Mouse (Mus musculus) gastrocnemius, postnatal 4 days (tissue): ENCODE data around the gene Fblim1. TPM values are rescaled to one million over a fixed set of nuclear protein-coding genes. Genes with fewer than 3 reads are reported as not detected.
A peak's percentile ranks its signal among the peaks of the same experiment; 100 is the strongest.

Source experiments
- DNase-seq, 2 experiments: peaks; one replicate each; pipeline ENCODE4 v3.0.0; 2021 to 2022; ENCODE audit warnings: low spot score in 2 of 2, mixed read lengths in 2 of 2
- long read RNA-seq, 2 experiments: library from polyadenylated mRNA; stranded (forward); transcript quantifications; one replicate each; pipeline ENCODE4 v2.0.0; 2021
- total RNA-seq, 2 experiments: library from RNA; stranded (reverse); gene quantifications; 2 replicates each; pipeline ENCODE4 v1.2.3; 2021

Fblim1 gene
- total RNA-seq, result 10 to 100 TPM in 1 of 2 experiments, 1 to 10 TPM in 1; 7.4 to 10.6 TPM
- long read RNA-seq, experiment 1, transcript Fblim1-202 (9 exons, 3,036 nt), result major isoform, 5 of 11 reads
- long read RNA-seq, experiment 1, partial matches to known transcripts, result 5 of 11 reads
- long read RNA-seq, experiment 1, other reads (novel, unspliced or antisense), result 1 of 11 reads
- long read RNA-seq, experiment 2, transcript Fblim1-202 (9 exons, 3,036 nt), result major isoform, 19 of 23 reads
- long read RNA-seq, experiment 2, partial matches to known transcripts, result 0 of 23 reads
- long read RNA-seq, experiment 2, other reads (novel, unspliced or antisense), result 4 of 23 reads

DNA sequence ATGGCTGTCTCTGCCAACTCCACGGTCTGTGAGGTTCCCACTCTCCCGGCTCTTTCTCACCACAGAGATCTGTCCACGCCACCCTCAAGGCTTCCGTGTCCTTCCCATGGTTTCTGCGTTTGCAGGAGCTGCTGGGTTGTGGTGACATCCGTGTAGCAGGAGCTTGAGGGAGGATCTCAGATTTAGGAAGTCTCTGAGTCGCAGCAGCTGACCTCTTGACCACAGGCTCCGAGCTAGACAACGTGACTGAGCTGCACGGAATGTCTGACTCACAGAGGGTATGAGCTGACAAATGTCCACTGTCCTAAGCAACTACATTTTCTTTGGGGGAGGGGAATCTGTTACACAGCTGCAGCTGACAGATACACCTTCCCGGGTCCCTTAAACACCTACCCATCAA is at the start of gene Fblim1:
Fblim1 (minus strand) TSS at position 236 of the 400 bp plus-strand sequence.
- no peak for DNase-seq

DNA sequence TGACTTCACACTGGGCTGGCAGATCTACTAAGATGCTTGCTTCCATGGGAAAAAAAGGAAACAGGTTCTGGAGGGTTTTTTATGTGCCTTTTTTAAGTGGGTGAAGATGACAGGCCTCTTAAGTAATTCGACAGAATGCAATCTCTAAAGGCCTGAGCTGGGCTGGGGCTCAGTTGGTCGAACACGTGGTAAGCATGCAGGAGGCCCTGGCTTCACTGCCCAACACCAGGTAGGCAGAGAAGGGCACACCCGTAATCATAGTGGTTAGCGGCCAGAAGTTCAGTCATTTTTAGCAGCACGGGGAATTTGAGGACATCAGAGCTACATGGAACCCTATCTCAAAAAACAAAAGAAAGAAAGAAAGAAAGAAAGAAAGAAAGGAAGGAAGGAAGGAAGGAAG is 48.6 kb upstream of the Fblim1 start:
- DNase-seq, result no peak

- DNase-seq, result no peak
These were observed 47.9 kb upstream of the Fblim1 start for GRCm38 (mm10) chr4:141653813-141654212.

GRCm38 (mm10) chr4:141653044-141653443 is 47.1 kb upstream of the Fblim1 start:
- no peak for DNase-seq

- no peak for DNase-seq
These were observed 46.0 kb upstream of the Fblim1 start for GRCm38 (mm10) chr4:141651944-141652343.

- DNase-seq, result no peak
These were observed 45.4 kb upstream of the Fblim1 start for GRCm38 (mm10) chr4:141651286-141651685.

DNA sequence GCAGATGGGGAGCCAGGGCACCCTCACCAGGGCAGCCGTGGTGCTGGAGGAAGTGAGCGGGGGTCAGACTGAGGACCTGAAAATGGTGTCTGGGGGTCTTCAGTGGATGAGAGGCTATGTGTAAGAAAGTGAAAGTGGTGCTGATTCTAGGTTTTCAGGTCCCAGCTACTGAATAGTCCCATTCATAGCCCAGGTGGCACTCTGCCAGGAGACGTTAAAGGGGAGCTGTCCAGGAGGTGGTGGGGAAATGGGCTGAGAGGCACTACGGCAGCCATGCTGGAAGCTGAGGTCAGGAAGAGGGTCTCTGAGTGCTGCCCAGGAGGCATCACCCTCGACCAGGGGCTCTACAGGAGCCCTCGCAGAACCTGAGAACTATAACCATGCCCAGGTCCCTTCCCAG is 43.3 kb upstream of the Fblim1 start:
- no peak for DNase-seq

DNA sequence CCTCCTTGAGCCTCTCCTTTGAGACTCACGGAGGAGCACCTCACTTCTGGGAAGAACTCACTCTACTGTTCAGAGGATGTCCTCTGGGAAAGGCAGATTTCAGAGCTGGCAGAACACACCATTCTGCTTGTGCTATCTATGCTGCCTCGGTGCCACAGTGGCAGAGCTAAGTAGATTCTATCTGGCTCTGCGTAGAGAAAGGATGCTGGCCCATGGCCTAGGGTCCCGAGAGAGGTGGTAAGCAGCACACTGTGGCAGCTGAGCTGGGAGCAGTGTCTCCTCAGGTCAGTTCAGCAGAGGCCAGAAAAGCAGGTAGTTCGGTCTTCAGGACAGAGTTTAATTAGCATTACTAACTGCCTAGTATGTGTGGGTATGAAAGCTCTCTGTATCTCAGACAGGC is 42.4 kb upstream of the Fblim1 start:
- no peak for DNase-seq

DNA sequence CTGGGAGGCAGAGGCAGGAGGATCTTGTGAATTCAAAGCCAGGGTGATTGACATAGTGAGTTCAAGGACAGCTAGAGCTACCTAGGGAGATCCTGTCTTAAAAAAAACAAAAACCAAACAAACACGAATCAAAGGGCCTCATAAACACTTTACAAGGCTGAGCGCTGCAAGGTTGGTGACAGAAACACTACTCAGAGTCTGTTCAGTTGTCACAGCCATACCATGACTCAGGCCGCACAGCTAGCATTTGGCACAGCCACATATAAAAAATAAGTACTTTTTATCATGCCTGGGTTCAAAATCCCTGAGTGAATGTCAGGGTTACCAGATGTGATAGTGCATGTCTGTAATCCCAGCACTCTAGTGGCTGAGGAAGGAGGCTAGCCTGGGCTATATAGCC is 41.3 kb upstream of the Fblim1 start:
- no peak for DNase-seq

DNA sequence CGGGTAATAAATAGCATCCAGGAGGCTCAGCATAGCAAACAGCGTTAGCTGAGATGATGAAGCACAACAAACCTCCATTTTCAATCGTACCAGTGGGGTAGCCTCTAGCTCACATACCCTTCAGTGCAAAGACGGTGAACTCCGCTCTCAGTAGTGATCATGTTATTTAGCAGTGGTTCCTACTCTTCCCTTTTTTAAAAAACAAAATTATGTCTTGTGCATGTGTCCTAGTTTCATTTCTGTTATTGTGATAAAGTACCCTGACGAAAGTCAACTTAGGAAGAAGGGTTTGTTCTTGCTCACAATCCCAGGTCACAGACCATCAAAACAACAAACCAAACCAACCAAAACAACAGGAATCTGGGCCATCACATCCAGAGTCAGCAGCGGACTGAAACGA is 40.1 kb upstream of the Fblim1 start:
- DNase-seq, result no peak

DNA sequence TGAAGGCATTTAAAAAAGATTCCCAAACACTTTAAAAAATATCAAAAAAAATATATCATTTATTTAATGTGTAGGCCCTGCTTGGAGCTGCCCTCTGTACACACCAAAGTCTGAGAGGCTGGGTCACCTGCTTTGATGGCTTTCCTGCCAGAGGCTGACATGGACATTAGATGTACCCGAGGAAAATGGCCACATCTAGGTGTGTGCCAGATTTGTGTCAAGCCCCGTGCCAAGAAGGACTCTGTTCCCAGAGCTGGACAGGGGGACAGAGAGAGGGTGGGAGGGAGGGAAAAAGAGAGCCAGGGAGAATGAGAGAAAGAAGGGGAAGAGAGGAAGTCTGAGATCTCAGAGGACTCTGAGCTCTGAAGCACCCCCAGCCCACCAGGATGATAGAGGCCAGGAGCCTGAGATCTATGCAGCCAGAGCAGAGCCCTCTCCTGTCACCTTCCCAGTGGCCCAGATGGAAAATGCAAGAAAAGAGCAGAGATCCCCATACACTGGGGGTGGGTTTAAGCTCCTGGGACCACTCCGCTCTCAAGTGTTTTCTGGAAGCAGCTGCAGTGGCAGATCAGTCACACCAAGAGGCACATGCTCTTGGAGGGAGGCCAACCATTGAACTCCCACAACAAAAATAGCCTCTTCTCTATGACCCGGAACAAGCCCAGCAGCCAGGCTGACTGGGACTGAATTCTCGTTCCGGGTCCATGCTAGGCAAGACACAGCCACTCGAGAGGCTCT is 37.4 kb upstream of the Fblim1 start:
- peak in 1 of 2 experiments; percentile 76 for DNase-seq

DNA sequence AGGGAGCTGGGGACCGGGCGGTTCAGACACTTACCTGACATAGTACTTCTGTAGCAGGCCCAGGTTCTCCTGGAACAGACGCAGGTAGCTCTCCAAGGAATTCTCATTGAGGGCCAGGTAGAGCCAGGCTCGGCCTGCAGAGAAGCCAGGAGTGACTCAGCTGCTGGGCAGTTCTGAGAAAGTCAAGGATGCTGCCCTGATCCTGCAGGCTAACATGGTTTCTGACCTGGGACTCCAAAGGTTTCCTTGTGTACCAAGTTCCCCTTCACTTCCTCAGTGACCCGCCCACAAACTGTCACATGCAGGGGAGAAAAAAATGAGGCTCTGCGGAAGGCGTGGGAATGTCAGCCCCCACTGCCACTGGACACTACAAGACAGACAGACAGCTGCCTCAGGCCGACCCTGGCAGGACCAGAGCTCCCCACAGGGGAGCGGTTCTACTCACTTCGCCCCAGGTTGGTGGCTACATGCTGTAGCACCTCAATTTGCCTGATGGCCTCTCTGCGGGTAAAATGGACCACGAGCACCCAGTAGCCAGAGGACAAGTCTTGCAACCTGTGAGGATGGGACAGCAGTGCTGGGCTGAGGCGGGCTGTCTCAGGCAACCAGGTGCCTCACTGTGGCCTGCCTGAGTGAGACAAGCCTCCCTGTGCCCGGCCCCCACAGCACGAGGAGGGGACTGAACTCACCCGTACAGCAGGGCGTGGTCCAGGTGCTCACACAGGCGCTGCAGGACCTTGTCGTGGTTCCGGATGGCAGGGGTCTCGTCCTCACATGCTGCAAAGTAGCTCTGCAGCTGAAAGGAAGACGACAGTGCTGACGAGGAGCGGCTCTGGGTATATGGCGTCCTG is 36.3 kb upstream of the Fblim1 start:
- DNase-seq, result no peak

GRCm38 (mm10) chr4:141641353-141641771 is 35.5 kb upstream of the Fblim1 start:
- DNase-seq, result no peak

DNA sequence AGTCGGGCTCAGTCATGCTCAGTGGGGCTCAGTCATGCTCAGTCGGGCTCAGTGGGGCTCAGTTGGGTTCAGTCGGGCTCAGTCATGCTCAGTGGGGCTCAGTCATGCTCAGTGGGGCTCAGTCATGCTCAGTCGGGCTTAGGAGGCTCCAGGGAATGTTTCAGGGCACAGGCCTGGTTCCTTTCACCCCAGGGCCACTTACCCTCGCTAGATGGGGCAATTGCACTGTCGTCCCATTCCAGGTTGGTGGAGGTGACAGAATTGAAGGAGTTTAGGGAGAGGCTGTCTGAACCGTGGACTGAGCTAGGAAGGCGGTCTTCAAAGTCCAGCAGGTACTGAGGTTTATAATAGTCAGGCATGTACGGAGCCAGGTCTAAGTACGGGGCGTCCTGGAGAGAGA is 33.6 kb upstream of the Fblim1 start:
- DNase-seq, result no peak

DNA sequence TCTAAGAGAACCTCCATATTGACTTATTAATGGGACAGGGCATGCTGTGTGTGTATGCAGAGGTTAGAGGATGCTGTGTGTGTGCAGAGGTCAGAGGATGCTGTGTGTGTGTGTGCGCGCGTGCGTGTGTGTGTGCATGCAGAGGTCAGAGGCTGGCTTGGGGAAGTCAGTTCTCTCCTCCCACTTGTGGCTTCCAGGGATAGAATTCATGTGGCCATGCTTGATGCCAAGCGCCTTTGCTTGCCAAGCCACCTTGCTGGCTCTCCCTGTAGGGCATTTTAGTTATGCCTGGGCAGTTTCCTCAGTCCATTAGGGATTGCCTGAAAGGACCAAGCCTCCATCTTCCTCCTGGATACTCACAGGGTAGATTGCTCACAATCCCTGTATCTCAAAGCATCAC is 30.8 kb upstream of the Fblim1 start:
- no peak for DNase-seq

GRCm38 (mm10) chr4:141635991-141636390 is 30.1 kb upstream of the Fblim1 start:
- DNase-seq, result no peak

DNA sequence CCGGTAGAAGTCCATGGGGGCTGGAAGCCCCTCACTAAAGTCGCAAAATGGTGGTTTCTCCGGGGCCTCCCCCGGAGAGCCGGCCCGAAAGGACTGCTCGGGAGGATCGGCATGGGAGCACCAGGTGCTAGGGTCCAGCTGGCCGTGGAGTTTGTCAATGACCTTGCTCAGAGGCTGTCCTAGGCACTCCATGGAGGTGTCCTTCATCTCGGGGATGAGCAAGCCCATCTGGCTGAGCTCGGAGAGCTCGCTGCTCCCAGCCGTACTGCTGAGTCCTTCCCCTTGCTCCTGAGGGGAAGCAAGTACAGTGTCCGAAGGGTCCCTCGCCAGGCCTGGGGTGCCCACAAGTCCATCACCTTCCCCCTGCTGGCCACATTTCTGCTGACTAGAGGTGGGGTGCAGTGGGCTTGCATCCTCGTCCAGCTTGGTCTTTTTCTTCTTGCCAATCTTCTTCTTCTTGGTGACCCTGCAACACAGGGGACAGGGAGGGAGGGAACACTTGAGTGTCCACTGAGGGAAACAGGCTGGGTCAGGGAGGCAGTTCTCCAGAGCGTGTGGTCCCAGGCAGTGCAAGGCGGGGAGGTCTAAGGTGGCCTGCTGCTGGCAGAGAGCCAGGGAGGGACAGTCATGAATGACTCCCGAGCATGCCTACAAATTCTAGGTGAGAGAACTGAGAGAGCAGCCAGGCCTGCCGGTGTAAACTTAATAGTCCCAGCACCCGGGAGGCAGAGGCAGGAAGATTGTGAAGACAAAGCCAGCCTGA is 26.4 kb upstream of the Fblim1 start:
- DNase-seq, result no peak

DNA sequence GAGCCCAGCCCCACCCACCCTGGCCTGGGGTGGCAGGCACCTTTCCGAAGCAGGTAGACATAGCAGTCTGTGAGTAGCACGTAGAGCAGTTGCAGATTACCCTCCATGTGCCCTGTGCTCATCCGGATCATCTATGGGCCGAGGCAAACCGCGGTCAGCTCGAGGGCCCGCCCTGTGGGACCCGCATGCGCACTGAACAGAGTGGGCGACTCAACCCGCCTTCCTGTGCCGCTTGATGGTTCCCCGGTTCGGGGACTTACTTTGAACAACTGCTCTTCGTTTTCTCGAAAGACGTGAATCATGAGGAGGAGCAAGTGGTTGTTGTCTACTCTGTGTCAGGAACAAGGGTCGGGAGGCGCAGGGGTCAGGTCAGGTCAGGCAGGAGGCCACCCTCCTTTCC is 25.4 kb upstream of the Fblim1 start:
- DNase-seq, result no peak

DNA sequence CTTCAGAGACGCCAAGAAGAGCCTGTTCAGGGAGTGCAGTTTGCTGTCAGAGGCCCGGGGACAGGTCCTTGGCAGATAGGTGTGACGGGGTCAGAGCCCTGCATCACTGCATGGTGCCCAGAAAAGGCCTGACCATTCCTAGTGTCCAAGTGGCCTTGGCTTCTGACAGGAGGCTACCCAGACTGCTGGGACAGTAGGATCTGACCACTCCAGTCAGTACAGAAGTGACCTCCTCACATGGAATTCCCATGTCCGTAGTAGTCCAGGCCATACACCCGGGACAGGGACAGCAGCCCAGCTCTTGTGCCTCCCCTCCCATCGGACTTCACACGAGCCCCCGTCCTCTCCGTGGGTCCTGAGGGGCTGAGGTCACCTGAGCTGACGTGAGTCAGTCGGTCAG is 24.1 kb upstream of the Fblim1 start:
- DNase-seq, result no peak

GRCm38 (mm10) chr4:141628661-141629060 is 22.8 kb upstream of the Fblim1 start:
- no peak for DNase-seq

- DNase-seq, result no peak
These were observed 21.6 kb upstream of the Fblim1 start for GRCm38 (mm10) chr4:141627502-141627901.
